Mouse (Mus musculus) olfactory bulb, adult 2 months (tissue): Measurements from ENCODE around the gene Ghr. TPM values are rescaled to one million over a fixed set of nuclear protein-coding genes. Genes with fewer than 3 reads are reported as not detected.

Source experiments
- H3K27ac ChIP-seq: fragments of 200-500 bp; 2 replicates; pipeline ENCODE4 v1.5.1; 2012; ENCODE audit warnings: low read depth, low read length; ENCODE audit not compliant: insufficient read depth
- H3K4me1 ChIP-seq: fragments of 200-500 bp; 2 replicates; pipeline ENCODE4 v1.6.1; 2012; ENCODE audit warnings: low read length; ENCODE audit not compliant: control insufficient read depth, insufficient read depth
- H3K4me3 ChIP-seq: fragments of 200-500 bp; 2 replicates; pipeline ENCODE4 v1.5.1; 2012; ENCODE audit warnings: mild to moderate bottlenecking, low read depth, low read length, moderate library complexity; ENCODE audit not compliant: insufficient read depth
- CTCF ChIP-seq: fragments of 200-500 bp; IDR thresholded peaks from 2 replicates; pipeline ENCODE4 v1.5.1; 2012; ENCODE audit warnings: low read depth, mild to moderate bottlenecking, low read length, moderate library complexity; ENCODE audit not compliant: insufficient read depth
- POLR2A ChIP-seq: fragments of 200-500 bp; IDR thresholded peaks from 2 replicates; pipeline ENCODE4 v1.6.1; 2012; ENCODE audit warnings: mild to moderate bottlenecking, low read depth, low read length, moderate library complexity; ENCODE audit not compliant: insufficient read depth
- WGBS: fragments of 180-500 bp; shearing (Covaris S2); methylation state at CpG from one replicate; pipeline ENCODE4 v1.1.7; 2018; 5-methylcytosine and 5-hydroxymethylcytosine counted together
- polyA plus RNA-seq: library from polyadenylated mRNA; stranded (reverse); fragments of >200 nt; gene quantifications from 2 replicates; pipeline ENCODE4 v1.2.4, GENCODE M21; 2012; ENCODE audit warnings: low replicate concordance; ENCODE audit not compliant: missing spikeins, insufficient read depth, insufficient read length

The Ghr gene
- polyA plus RNA-seq, 1 experiment, result not detected

DNA sequence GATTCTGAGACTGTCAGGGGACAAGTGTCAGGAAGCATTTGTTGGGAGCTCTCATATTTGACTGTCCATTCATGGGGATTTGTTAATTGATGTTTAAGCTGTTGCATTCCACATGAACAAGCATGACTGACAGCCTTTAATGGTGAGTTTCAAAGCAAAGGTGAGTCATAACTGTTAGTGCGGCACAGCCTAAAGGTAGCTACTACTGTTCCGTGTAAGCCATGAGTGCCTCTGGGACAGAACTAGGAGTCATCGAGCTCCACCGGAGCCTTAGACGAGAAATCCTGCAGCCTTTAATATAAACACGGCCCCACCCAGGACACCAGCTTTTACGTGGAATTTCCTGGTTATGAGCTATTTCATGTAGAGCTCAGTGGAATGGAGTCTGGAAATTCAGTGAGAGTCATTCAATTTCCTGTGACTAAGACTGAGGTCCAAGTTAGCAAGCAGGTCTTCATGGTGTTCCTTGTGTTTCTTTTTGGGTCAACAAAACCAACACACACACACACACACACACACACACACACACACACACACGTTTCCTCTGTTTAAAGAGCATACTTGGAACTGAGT lies 138.8 kb downstream of the Ghr start:
- no peak overlapping the region for H3K27ac ChIP-seq
- TF ChIP-seq POLR2A (no peak), CTCF (no peak)
- WGBS, result 83% methylated on average over 8 of the region's 8 CpGs
- no peaks in the 10 kb centered on the region for H3K4me1 ChIP-seq
- H3K4me3 ChIP-seq, result no peak overlapping the region

DNA sequence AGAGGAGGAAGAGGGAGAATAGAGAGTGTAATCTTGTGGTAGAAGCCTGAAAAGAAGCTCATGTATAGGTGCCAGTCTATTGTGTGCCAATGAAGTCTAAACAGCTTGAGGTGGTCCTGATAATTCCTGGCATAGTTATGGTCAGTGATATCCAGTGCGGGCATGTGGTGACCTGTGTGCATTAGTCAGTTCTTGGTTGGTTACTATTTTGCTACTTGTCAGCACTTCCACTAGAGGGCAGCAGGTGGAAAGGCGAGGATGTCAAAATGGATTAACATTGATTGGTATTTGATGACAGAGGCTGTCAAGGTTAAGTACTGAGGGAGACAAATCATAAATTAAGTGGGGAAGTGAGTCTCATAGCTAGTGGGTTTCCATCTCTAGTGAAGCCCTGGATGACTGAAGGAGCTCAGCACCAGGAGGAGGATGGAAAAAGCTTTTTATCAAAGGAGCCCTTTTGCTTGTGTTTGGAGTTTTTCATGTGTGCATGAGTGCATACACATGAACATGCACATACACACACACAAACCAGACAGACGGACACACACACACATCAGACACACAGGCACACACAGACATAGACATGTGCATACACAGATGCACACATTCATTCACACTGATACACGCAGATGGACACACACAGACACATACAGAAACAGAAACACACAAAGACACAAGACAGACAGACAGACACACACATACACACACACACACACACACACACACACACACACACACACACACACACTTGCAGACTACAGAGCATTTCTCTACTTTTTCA lies 141.6 kb downstream of the Ghr start:
- Histone ChIP-seq H3K27ac (no peak overlapping the region), H3K4me1 (no peaks in the 10 kb centered on the region), H3K4me3 (no peak overlapping the region)
- 55% methylated on average over 4 of the region's 4 CpGs for WGBS
- TF ChIP-seq CTCF (no peak), POLR2A (no peak)

DNA sequence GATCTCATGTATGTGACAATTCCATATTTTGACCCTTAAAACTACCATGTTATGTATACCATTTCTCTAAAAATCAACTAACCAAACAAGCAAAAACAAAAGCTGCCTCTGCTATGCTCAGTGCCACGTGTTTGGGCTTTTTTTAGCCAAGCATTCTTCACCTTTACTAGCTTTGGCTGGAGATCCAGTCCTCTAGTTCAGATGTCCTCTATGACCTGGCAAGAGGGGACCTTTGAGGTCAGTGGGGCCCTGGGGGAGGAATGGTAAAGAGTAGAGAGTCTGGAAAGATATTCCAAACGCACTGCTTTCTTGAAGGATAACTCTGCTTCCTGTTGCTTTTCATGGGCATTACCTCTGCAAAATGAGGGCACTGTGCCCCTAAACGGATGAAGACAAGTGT lies 145.9 kb downstream of the Ghr start:
- WGBS, result 78% methylated on average over 3 of the region's 3 CpGs
- peaks cover 4% of the 10 kb centered on the region; the same call in 1 of the 2 replicates for H3K4me1 ChIP-seq
- H3K4me3 ChIP-seq, result no peak overlapping the region

DNA sequence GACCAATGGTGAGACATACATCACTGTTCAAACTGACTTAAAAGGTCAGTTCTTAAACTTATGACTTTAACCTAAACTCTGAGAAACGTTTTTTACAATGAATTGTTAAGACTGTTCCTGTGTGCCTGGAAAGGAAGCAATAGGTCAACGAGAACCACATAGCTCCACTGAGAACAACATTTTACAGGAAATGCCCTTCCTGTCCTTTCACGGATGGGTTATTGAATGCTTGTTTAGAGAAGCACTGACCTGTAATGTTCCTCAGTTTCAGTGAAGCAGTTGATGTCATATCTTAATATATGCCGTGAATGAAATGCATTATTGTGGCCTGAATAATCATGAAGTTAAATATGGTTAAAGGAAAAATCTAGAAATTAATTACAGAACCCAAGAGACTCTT lies 147.7 kb downstream of the Ghr start:
- peaks cover 4% of the 10 kb centered on the region; the same call in 1 of the 2 replicates for H3K4me1 ChIP-seq
- no peak overlapping the region for H3K27ac ChIP-seq
- no peak for TF ChIP-seq POLR2A
- TF ChIP-seq CTCF, result no peak
- no peak overlapping the region for H3K4me3 ChIP-seq
- 73% methylated on average over 4 of the region's 4 CpGs for WGBS

More for the DNA sequence above, 145.9 kb downstream of the Ghr start:
- no peak for TF ChIP-seq POLR2A
- TF ChIP-seq CTCF, result no peak
- H3K27ac ChIP-seq, result no peak overlapping the region

DNA sequence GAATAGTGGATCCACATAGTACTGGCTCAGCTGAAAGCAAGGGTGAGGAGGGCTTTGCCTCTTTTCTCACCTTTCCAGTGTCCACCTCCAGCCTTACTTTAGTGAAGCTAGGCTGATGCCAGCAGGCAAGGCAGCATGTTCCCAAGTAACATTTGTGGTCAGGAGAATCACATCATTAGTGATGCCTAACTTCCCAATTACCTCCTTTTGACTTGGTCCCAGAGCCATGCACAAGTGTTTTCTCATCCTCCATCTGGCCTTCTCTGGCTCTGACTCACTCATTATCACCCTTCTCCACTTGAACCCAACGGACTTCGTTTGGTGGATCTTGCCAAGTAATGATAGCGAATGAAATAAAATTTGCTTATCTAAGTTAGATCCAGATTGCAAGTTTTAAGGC lies 148.8 kb downstream of the Ghr start:
- Histone ChIP-seq H3K4me3 (no peak overlapping the region), H3K4me1 (peaks cover 4% of the 10 kb centered on the region; the same call in 1 of the 2 replicates), H3K27ac (no peak overlapping the region)
- 57% methylated on average over 3 of the region's 3 CpGs for WGBS
- TF ChIP-seq POLR2A, result no peak
- no peak for TF ChIP-seq CTCF

DNA sequence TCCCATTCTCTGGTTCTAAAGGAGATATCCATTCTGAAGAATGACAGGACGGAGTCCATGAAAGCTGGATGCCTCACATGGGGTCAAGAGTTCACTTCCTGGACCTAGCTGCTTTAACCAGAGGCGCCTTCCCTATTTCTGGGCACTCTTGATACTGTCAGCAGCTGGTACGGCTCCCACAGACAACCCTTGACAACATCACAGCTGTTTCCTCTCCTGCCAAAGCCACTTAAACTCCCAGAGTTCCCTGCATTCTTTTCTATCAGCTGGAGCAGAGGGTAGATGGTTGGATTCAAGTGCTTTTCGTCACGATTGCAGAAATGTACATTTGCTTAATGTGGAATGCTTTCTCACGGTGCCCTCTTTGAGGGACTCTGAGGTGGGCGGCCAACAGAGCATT lies 150.0 kb downstream of the Ghr start:
- no peak overlapping the region for H3K27ac ChIP-seq
- no peak for TF ChIP-seq POLR2A
- TF ChIP-seq CTCF, result no peak
- peaks cover 4% of the 10 kb centered on the region; the same call in 1 of the 2 replicates for H3K4me1 ChIP-seq
- 68% methylated on average over 7 of the region's 7 CpGs for WGBS
- no peak overlapping the region for H3K4me3 ChIP-seq

DNA sequence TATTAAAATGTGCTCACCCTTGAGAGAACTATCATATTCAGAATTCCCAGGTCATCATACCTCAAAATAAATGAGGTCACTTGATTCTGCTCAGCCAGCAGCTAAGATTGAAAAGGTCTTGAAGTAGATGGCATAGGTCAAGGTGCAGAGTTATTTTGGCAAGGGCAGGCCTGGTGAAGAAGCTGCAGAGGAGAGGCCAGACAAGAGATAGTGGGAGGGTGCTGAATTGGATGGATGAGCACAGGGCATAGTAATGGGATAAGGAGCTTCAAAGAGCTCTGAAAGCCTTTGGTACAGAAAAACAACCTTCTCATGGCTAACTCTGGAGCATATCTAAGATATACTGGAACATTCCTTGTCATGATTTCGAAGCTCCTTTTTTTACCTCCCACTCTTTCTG lies 150.5 kb downstream of the Ghr start:
- 79% methylated on average over 1 of the region's 1 CpGs for WGBS

DNA sequence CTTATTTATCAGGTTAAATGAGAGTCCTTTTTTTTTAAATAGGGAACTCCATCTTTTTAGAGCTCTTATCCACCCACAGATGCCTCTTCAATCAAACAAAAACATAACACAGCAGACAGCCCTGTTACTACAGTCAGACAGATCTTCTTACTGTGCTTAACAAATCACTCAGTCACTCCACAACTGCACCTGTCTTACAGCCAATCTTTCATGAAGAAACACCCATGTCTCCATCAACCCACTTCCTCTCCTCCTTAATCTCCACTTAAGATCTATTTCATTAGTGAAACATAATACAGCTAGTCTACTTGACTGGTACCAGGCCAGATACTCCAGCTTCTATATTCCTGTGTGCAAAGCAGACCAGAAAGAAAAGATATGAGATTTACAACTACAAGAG lies 153.9 kb downstream of the Ghr start:
- Histone ChIP-seq H3K4me3 (no peak overlapping the region), H3K27ac (no peak overlapping the region)
- TF ChIP-seq CTCF (no peak), POLR2A (no peak)

More for the DNA sequence above, 150.5 kb downstream of the Ghr start:
- no peak overlapping the region for H3K4me3 ChIP-seq
- TF ChIP-seq POLR2A, result no peak
- TF ChIP-seq CTCF, result no peak
- H3K27ac ChIP-seq, result no peak overlapping the region
- peaks cover 4% of the 10 kb centered on the region; the same call in 1 of the 2 replicates for H3K4me1 ChIP-seq

DNA sequence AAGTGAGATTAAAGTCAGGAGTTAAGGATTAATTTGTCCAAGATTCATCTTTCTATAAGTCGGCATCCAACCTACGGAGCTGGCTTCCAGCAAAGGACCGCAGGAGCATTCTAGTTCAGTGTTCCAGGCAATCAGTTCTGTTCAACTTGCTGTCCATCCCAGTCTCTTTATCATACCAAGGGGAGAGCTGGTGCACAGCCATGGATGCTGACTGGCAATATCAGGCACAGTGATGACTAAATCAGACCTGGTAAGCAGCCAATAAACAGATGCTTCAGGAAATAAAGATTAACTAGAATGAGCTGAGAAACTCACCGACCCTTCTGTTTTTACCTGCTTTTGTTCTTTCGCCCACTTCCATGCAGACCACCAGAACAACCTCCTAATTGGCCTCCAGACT lies 154.3 kb downstream of the Ghr start:
- H3K27ac ChIP-seq, result no peak overlapping the region
- H3K4me3 ChIP-seq, result no peak overlapping the region
- H3K4me1 ChIP-seq, result peaks cover 4% of the 10 kb centered on the region; the same call in 1 of the 2 replicates
- 91% methylated on average over 5 of the region's 5 CpGs for WGBS
- TF ChIP-seq CTCF (no peak), POLR2A (no peak)

More for the DNA sequence above, 153.9 kb downstream of the Ghr start:
- peaks cover 4% of the 10 kb centered on the region; the same call in 1 of the 2 replicates for H3K4me1 ChIP-seq

DNA sequence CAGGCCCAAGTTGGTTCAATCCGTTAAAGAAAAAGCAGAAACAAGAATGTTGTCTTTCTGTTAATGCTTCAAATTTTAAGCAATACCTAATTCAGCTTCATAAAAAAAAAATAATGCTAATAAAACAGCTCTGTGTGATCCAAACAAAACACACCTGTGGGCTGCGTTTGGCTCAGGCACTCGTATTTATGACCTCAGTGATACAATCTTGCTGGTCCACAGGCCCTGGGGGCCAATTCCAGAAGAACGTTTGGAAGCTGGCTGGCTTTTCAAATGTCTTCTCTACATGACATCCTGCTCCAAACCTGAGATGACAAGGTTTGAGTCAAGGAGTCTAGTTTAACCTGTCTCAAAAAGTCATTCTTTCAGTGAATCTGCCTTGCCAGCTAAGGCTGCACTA lies 156.9 kb downstream of the Ghr start:
- Histone ChIP-seq H3K4me1 (no peaks in the 10 kb centered on the region), H3K4me3 (no peak overlapping the region), H3K27ac (no peak overlapping the region)
- TF ChIP-seq POLR2A (no peak), CTCF (no peak)
- 73% methylated on average over 4 of the region's 4 CpGs for WGBS
